Mouse (Mus musculus): ENCODE measurements around the gene Serpini1.
A peak's percentile ranks its signal among the peaks of the same experiment; 100 is the strongest.

Serpini1 gene

GRCm38 (mm10) chr3:75557292-75557691 is at the start of gene Serpini1:
TSS of gene Serpini1 (plus strand) at chr3:75557547.
- peak; percentile 91 for DNase-seq (ENCODE audit: low read depth, low spot score)

GRCm38 (mm10) chr3:75517631-75518250 is 39.6 kb upstream of the Serpini1 start:
- peak; percentile 23 for DNase-seq (ENCODE audit: low read depth, low spot score)

GRCm38 (mm10) chr3:75521314-75521713 is 36.0 kb upstream of the Serpini1 start:
- no peak for DNase-seq (ENCODE audit: low read depth, low spot score)

- DNase-seq (ENCODE audit: low read depth, low spot score): no peak
These were observed 34.8 kb upstream of the Serpini1 start for GRCm38 (mm10) chr3:75522527-75522926.

- DNase-seq (ENCODE audit: low read depth, low spot score): no peak
These were observed 26.3 kb upstream of the Serpini1 start for GRCm38 (mm10) chr3:75531074-75531473.

- DNase-seq (ENCODE audit: low read depth, low spot score): no peak
These were observed 23.1 kb upstream of the Serpini1 start for GRCm38 (mm10) chr3:75534045-75534834.

- DNase-seq (ENCODE audit: low read depth, low spot score): no peak
These were observed 16.1 kb upstream of the Serpini1 start for GRCm38 (mm10) chr3:75541259-75541658.

- no peak for DNase-seq (ENCODE audit: low read depth, low spot score)
These were observed 14.5 kb upstream of the Serpini1 start for GRCm38 (mm10) chr3:75542852-75543251.

- no peak for DNase-seq (ENCODE audit: low read depth, low spot score)
These were observed 13.1 kb upstream of the Serpini1 start for GRCm38 (mm10) chr3:75544287-75544686.

- no peak for DNase-seq (ENCODE audit: low read depth, low spot score)
These were observed 6.1 kb upstream of the Serpini1 start for GRCm38 (mm10) chr3:75551248-75551647.

- no peak for DNase-seq (ENCODE audit: low read depth, low spot score)
These were observed 1.1 kb upstream of the Serpini1 start for GRCm38 (mm10) chr3:75556121-75556694.

- DNase-seq (ENCODE audit: low read depth, low spot score): peak; percentile 99
These were observed 554 bp upstream of the Serpini1 start, which contains the start of gene Pdcd10 for GRCm38 (mm10) chr3:75556695-75557291. TSS of gene Pdcd10 (minus strand) at chr3:75556856.

GRCm38 (mm10) chr3:75574074-75574473 is 16.7 kb downstream of the Serpini1 start:
- DNase-seq (ENCODE audit: low read depth, low spot score): no peak

GRCm38 (mm10) chr3:75575582-75575981 is 18.2 kb downstream of the Serpini1 start:
- no peak for DNase-seq (ENCODE audit: low read depth, low spot score)

- DNase-seq (ENCODE audit: low read depth, low spot score): peak; percentile 46
These were observed 22.0 kb downstream of the Serpini1 start for GRCm38 (mm10) chr3:75579352-75579751.

GRCm38 (mm10) chr3:75583293-75583692 is 25.9 kb downstream of the Serpini1 start:
- DNase-seq (ENCODE audit: low read depth, low spot score): no peak

GRCm38 (mm10) chr3:75584898-75585297 is 27.6 kb downstream of the Serpini1 start:
- no peak for DNase-seq (ENCODE audit: low read depth, low spot score)

GRCm38 (mm10) chr3:75611019-75611418 is 53.7 kb downstream of the Serpini1 start:
- DNase-seq (ENCODE audit: low read depth, low spot score): no peak

GRCm38 (mm10) chr3:75624627-75625026 is 67.3 kb downstream of the Serpini1 start:
- no peak for DNase-seq (ENCODE audit: low read depth, low spot score)

GRCm38 (mm10) chr3:75630988-75631615 is 73.8 kb downstream of the Serpini1 start:
- no peak for DNase-seq (ENCODE audit: low read depth, low spot score)

- peak; percentile 34 for DNase-seq (ENCODE audit: low read depth, low spot score)
These were observed 75.9 kb downstream of the Serpini1 start for GRCm38 (mm10) chr3:75633221-75633620.

GRCm38 (mm10) chr3:75633635-75634034 is 76.3 kb downstream of the Serpini1 start:
- DNase-seq (ENCODE audit: low read depth, low spot score): no peak

Data from mesoderm, embryonic 11.5 days (tissue).